Mouse (Mus musculus): ENCODE measurements at regions not wholly inside any gene's neighbourhood (a gene's known extent, or its start where the extent isn't known, plus 50 kb on each side); places are given as distances from the start of the nearest gene placed in this dataset.

DNA sequence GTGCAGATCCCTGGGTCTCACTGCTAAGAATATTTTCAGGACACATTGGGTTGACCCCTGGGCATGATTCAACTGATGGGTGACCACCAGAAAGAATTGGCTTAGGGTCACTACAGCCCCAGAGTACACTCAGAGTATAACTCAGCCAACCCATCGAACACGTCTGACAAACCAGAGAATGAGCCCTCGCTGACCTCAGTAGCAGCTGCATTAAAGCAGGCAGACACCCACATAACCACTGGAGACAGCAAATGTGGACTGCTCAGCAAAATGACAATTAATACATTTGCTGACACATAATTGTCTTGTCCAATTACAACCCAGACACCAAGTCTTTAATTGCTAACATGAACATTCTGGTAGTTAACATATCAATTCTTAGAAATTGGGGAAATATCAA, 175.7 kb downstream of the Cbln4 start:
- Histone ChIP-seq H3K4me3 (ENCODE audit: low read depth, low read length) (no peak overlapping the region), H3K9ac (ENCODE audit: low read length) (no peak overlapping the region), H3K27me3 (replicated peaks; ENCODE audit: control insufficient read depth, insufficient read depth, low read length) (no peaks in the 10 kb centered on the region), H3K4me1 (replicated peaks; ENCODE audit: control insufficient read depth, insufficient read depth, low read length) (0 out of 2 replicates have a peak, but pooled peaks cover 4% of the 10 kb centered on the region), H3K9me3 (ENCODE audit: control insufficient read depth, low read length) (no peaks in the 10 kb centered on the region), H3K4me2 (ENCODE audit: low read length) (no peak overlapping the region), H3K36me3 (ENCODE audit: control insufficient read depth, insufficient read depth, low read length) (no peaks in the 10 kb centered on the region), H3K27ac (ENCODE audit: low read depth) (no peak overlapping the region)
- DNase-seq (ENCODE audit: low spot score) (no peak), ATAC-seq (replicated peaks; ENCODE audit: low FRiP score, low TSS enrichment, low read depth) (no peak)
- WGBS = 86% methylated on average over 3 of the region's 3 CpGs

DNA sequence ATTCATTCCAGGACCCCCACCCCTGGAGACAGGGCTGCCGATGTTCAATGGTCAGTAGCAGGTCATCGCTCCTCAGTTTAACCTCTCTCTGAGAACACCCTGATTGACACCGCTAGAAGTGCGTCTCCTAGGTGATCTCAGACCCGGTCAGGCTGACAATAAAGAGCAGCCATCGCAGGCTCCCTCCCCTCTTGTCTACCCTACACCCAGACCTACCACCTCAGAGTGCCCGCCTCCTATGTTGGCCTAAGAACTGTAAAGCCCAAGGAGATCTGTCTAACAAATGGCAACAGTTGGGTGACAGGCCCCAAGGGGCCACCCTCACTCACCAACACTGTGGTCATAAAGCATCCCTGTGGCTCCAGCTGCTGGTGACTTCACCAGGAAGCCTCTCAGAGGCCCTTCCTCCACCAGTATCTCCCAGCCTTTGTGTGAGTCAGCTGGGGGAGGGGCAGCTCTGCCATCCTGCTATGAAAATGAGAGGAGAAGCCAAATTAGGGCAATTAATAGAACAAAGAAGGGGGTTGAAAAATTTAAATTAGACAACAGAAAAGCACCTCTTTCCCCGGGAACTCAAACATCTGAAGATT, 178.8 kb downstream of the Cbln4 start:
- Histone ChIP-seq H3K4me2 (ENCODE audit: low read length) (no peak overlapping the region), H3K9me3 (ENCODE audit: control insufficient read depth, low read length) (no peaks in the 10 kb centered on the region), H3K27ac (ENCODE audit: low read depth) (no peak overlapping the region), H3K9ac (ENCODE audit: low read length) (no peak overlapping the region), H3K36me3 (ENCODE audit: control insufficient read depth, insufficient read depth, low read length) (no peaks in the 10 kb centered on the region), H3K4me3 (ENCODE audit: low read depth, low read length) (no peak overlapping the region), H3K27me3 (replicated peaks; ENCODE audit: control insufficient read depth, insufficient read depth, low read length) (no peaks in the 10 kb centered on the region), H3K4me1 (replicated peaks; ENCODE audit: control insufficient read depth, insufficient read depth, low read length) (0 out of 2 replicates have a peak, but pooled peaks cover 4% of the 10 kb centered on the region)
- DNase-seq (ENCODE audit: low spot score) (no peak), ATAC-seq (replicated peaks; ENCODE audit: low FRiP score, low TSS enrichment, low read depth) (no peak)
- 89% methylated on average over 8 of the region's 8 CpGs for WGBS

DNA sequence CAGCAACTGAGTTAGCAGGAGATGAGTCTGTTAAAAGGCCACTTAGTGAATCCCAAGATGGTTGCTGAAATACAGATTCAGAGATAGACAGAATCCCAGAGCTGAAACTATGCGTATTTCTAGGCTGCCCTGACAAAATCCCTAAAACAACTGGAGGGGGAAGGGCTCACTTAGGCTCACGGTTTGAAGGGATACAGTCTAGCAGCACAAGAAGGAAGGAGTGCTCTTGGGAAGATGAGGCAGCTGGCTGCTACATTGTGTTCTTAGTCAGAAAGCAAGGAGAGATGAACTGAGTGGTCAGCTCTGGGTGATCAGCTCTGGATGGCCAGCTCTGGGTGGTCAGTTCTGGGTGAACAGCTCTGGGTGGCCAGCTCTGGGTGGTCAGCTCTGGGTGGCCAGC, 180.6 kb downstream of the Cbln4 start:
- Histone ChIP-seq H3K4me2 (ENCODE audit: low read length) (no peak overlapping the region), H3K4me1 (replicated peaks; ENCODE audit: control insufficient read depth, insufficient read depth, low read length) (no peaks in the 10 kb centered on the region), H3K36me3 (ENCODE audit: control insufficient read depth, insufficient read depth, low read length) (no peaks in the 10 kb centered on the region), H3K9ac (ENCODE audit: low read length) (no peak overlapping the region), H3K4me3 (ENCODE audit: low read depth, low read length) (no peak overlapping the region), H3K9me3 (ENCODE audit: control insufficient read depth, low read length) (no peaks in the 10 kb centered on the region), H3K27me3 (replicated peaks; ENCODE audit: control insufficient read depth, insufficient read depth, low read length) (no peaks in the 10 kb centered on the region), H3K27ac (ENCODE audit: low read depth) (no peak overlapping the region)
- DNase-seq (ENCODE audit: low spot score) = no peak
- ATAC-seq (replicated peaks; ENCODE audit: low FRiP score, low TSS enrichment, low read depth) = no peak
- 98% methylated on average over 2 of the region's 2 CpGs for WGBS

DNA sequence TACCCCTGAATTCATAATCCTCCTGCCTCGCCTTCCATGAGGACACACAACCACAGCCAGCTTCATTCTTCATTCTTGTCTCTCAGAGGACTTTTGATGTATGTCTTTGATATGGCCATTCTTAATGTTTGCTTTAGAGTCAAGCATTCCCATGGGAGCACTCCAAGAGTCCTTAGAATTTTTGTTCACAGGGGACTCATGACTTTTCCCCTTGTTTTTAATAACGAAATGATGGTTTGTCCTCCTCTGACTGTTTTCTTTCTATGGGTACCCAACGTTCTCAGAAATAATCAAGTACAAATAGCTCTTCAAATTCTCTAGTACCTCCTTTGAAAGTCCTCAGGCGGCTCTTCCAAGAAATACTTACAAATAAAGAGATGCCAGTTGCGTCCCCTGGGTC, 184.4 kb downstream of the Cbln4 start:
- H3K4me2 ChIP-seq (ENCODE audit: low read length) = no peak overlapping the region
- DNase-seq (ENCODE audit: low spot score) = no peak
- no peak overlapping the region for H3K27ac ChIP-seq (ENCODE audit: low read depth)
- no peaks in the 10 kb centered on the region for H3K36me3 ChIP-seq (ENCODE audit: control insufficient read depth, insufficient read depth, low read length)
- H3K27me3 ChIP-seq (replicated peaks; ENCODE audit: control insufficient read depth, insufficient read depth, low read length) = no peaks in the 10 kb centered on the region
- no peak for ATAC-seq (replicated peaks; ENCODE audit: low FRiP score, low TSS enrichment, low read depth)
- no peaks in the 10 kb centered on the region for H3K4me1 ChIP-seq (replicated peaks; ENCODE audit: control insufficient read depth, insufficient read depth, low read length)
- no peaks in the 10 kb centered on the region for H3K9me3 ChIP-seq (ENCODE audit: control insufficient read depth, low read length)
- H3K4me3 ChIP-seq (ENCODE audit: low read depth, low read length) = no peak overlapping the region
- H3K9ac ChIP-seq (ENCODE audit: low read length) = no peak overlapping the region
- WGBS = 85% methylated on average over 5 of the region's 5 CpGs

DNA sequence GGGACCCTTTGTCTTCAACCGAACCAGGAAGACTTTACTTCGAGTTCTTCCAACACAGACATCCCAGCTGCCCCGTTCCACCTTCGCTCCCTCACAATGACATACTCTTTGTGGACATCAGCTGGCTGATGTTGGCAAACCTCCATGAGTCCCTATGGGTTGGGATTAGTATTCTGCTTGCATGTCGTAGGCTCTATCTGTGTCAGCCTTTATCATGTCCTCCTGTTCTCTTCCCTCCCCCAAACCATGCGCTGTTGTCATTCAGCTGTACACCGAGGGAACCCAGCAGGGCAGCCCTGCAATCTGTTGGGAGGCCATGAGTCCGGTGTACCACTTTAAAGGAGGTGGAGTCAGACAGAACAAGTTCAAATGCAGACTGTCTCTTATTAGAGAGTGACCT, 186.8 kb downstream of the Cbln4 start:
- H3K9ac ChIP-seq (ENCODE audit: low read length) = no peak overlapping the region
- H3K4me1 ChIP-seq (replicated peaks; ENCODE audit: control insufficient read depth, insufficient read depth, low read length) = no peaks in the 10 kb centered on the region
- H3K9me3 ChIP-seq (ENCODE audit: control insufficient read depth, low read length) = no peaks in the 10 kb centered on the region
- no peak overlapping the region for H3K4me2 ChIP-seq (ENCODE audit: low read length)
- no peaks in the 10 kb centered on the region for H3K27me3 ChIP-seq (replicated peaks; ENCODE audit: control insufficient read depth, insufficient read depth, low read length)
- no peak for DNase-seq (ENCODE audit: low spot score)
- H3K36me3 ChIP-seq (ENCODE audit: control insufficient read depth, insufficient read depth, low read length) = no peaks in the 10 kb centered on the region
- no peak overlapping the region for H3K27ac ChIP-seq (ENCODE audit: low read depth)
- H3K4me3 ChIP-seq (ENCODE audit: low read depth, low read length) = no peak overlapping the region
- WGBS = 82% methylated on average over 8 of the region's 8 CpGs
- no peak for ATAC-seq (replicated peaks; ENCODE audit: low FRiP score, low TSS enrichment, low read depth)

DNA sequence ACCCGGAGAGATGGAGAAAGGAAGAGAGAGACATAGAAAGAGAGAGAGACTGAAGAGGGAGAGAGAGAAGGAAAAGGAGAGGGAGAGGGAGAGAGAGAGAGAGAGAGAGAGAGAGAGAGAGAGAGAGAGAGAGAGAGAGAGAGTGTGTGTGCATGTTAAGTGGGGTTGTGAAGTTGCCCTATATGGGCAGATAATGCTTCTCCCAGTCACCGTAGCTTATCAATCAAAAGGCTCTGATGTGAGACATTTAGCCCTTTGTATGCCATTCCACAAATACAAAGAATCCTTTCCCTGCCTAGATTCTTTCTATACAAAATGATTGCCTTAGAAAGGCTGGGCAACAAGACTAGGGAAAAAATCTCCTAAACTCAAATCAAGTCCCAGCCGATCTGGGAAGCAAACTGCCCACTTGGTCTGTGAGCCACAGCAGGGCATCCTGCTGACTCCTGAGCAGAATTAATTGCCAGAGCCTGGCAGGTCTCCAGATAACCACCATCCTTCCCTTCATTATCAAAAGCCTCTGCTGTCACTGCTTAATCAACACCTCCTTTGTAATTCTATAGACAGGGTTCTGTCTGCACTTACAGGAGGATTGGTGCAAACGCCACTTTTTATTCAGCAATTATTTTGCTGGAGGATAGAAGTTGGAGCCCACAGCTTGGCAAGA, 196.3 kb downstream of the Cbln4 start:
- no peak for DNase-seq (ENCODE audit: low spot score)
- Histone ChIP-seq H3K27me3 (replicated peaks; ENCODE audit: control insufficient read depth, insufficient read depth, low read length) (no peaks in the 10 kb centered on the region), H3K4me1 (replicated peaks; ENCODE audit: control insufficient read depth, insufficient read depth, low read length) (no peaks in the 10 kb centered on the region), H3K4me3 (ENCODE audit: low read depth, low read length) (no peak overlapping the region), H3K36me3 (ENCODE audit: control insufficient read depth, insufficient read depth, low read length) (no peaks in the 10 kb centered on the region), H3K9ac (ENCODE audit: low read length) (no peak overlapping the region), H3K4me2 (ENCODE audit: low read length) (no peak overlapping the region), H3K27ac (ENCODE audit: low read depth) (no peak overlapping the region), H3K9me3 (ENCODE audit: control insufficient read depth, low read length) (peaks cover 3% of the 10 kb centered on the region; the same call in 1 of the 2 replicates)
- WGBS = 48% methylated on average over 4 of the region's 4 CpGs
- ATAC-seq (replicated peaks; ENCODE audit: low FRiP score, low TSS enrichment, low read depth) = no peak

DNA sequence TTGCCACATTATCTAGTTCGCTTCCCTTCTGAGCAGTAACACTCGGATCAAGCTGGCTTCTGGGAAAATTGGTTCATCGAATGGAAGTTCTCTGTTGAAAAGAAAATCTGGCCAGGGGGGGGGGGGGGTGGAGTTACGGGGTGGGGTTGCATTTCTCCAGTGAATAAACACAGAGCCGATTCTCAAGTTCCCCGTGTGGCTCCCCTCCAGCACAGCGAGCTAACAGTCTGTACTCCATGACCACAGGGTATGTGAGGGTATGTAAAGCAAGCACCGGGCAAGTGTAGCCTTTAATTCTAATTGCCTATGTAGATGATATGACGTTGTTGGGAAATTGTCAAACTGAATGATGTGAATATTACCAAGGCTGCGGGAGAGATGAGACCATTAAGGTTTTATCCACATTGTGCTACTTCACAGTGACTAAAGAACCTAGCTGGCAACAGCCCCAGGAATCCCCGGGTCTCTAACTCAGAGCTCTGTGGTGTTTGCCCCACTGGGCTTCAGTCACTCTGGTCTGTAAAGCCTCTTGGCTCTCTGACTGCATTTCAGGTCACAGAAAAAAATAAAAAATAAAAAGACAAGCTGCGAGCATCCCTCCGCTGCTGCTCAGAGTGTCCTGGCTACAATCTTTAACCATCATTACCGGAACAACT, 203.1 kb downstream of the Cbln4 start:
- Histone ChIP-seq H3K27ac (ENCODE audit: low read depth) (no peak overlapping the region), H3K36me3 (ENCODE audit: control insufficient read depth, insufficient read depth, low read length) (no peaks in the 10 kb centered on the region), H3K4me3 (ENCODE audit: low read depth, low read length) (no peak overlapping the region), H3K9me3 (ENCODE audit: control insufficient read depth, low read length) (no peaks in the 10 kb centered on the region), H3K9ac (ENCODE audit: low read length) (no peak overlapping the region), H3K27me3 (replicated peaks; ENCODE audit: control insufficient read depth, insufficient read depth, low read length) (no peaks in the 10 kb centered on the region), H3K4me1 (replicated peaks; ENCODE audit: control insufficient read depth, insufficient read depth, low read length) (no peaks in the 10 kb centered on the region), H3K4me2 (ENCODE audit: low read length) (no peak overlapping the region)
- DNase-seq (ENCODE audit: low spot score) = no peak
- 62% methylated on average over 14 of the region's 14 CpGs for WGBS
- ATAC-seq (replicated peaks; ENCODE audit: low FRiP score, low TSS enrichment, low read depth) = no peak

DNA sequence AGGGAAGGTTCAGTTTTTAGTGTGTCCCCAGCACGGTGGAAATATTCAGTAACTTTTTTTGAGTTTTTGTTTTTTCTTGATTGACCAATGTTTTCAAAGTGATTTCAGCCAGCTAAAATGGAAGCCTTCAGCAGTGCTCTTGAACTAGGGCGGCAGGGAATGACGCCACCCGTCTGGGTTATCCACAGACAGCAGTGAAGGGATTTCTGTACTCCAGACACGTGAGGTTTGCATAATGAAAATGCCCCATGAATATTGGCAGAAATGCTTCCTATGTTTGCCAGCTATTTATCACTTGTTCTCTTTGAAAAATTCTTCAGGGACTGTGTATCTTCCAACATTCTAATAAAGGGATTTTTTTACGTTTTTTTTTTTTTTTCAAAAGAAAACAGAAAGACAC, 221.1 kb downstream of the Cbln4 start:
- Histone ChIP-seq H3K4me2 (ENCODE audit: low read length) (no peak overlapping the region), H3K4me3 (ENCODE audit: low read depth, low read length) (no peak overlapping the region), H3K27me3 (replicated peaks; ENCODE audit: control insufficient read depth, insufficient read depth, low read length) (no peaks in the 10 kb centered on the region), H3K9ac (ENCODE audit: low read length) (no peak overlapping the region), H3K9me3 (ENCODE audit: control insufficient read depth, low read length) (no peaks in the 10 kb centered on the region), H3K36me3 (ENCODE audit: control insufficient read depth, insufficient read depth, low read length) (no peaks in the 10 kb centered on the region), H3K4me1 (replicated peaks; ENCODE audit: control insufficient read depth, insufficient read depth, low read length) (no peaks in the 10 kb centered on the region; the same call in 1 of the 2 replicates), H3K27ac (ENCODE audit: low read depth) (no peak overlapping the region)
- DNase-seq (ENCODE audit: low spot score) (no peak), ATAC-seq (replicated peaks; ENCODE audit: low FRiP score, low TSS enrichment, low read depth) (no peak)
- 87% methylated on average over 6 of the region's 6 CpGs for WGBS

DNA sequence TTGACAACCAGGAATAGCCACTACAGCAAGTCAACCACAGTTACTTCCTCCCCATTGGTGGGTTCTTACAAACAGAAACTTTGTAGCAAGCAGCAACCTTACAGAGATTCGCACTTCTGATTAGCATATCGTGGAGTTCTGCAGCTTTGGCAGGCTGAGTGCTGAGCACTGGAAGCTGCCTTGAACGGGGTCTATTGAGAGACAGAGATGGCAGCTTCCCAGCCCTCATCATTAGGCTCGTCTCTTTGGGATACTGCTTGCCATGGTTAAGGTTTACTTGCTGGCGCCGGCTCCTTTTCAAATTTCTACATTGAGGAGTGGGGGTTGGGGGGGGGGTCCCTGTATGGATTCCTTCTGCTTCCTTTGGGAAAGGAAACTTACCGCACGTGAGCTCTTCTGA, 224.8 kb downstream of the Cbln4 start:
- Histone ChIP-seq H3K4me2 (ENCODE audit: low read length) (no peak overlapping the region), H3K36me3 (ENCODE audit: control insufficient read depth, insufficient read depth, low read length) (no peaks in the 10 kb centered on the region), H3K4me3 (ENCODE audit: low read depth, low read length) (no peak overlapping the region), H3K9ac (ENCODE audit: low read length) (no peak overlapping the region), H3K27me3 (replicated peaks; ENCODE audit: control insufficient read depth, insufficient read depth, low read length) (no peaks in the 10 kb centered on the region), H3K4me1 (replicated peaks; ENCODE audit: control insufficient read depth, insufficient read depth, low read length) (no peaks in the 10 kb centered on the region; the same call in 1 of the 2 replicates), H3K27ac (ENCODE audit: low read depth) (no peak overlapping the region), H3K9me3 (ENCODE audit: control insufficient read depth, low read length) (no peaks in the 10 kb centered on the region)
- 78% methylated on average over 8 of the region's 8 CpGs for WGBS
- DNase-seq (ENCODE audit: low spot score) = no peak
- ATAC-seq (replicated peaks; ENCODE audit: low FRiP score, low TSS enrichment, low read depth) = no peak

All from intestine, embryonic 14.5 days (tissue).